Mouse (Mus musculus): Measurements from ENCODE around the gene Fam209. TPM values are rescaled to one million over a fixed set of nuclear protein-coding genes. Genes with fewer than 3 reads are reported as not detected.

Gene Fam209
- total RNA-seq (2014; rRNA removed) = 1.1 and 2.3 TPM in 2 replicates
- polyA plus RNA-seq (2015; fragmentation: Nextera tagmentation; extraction: Ambion mirVana) = 0.23 and 0.50 TPM in 2 replicates

DNA sequence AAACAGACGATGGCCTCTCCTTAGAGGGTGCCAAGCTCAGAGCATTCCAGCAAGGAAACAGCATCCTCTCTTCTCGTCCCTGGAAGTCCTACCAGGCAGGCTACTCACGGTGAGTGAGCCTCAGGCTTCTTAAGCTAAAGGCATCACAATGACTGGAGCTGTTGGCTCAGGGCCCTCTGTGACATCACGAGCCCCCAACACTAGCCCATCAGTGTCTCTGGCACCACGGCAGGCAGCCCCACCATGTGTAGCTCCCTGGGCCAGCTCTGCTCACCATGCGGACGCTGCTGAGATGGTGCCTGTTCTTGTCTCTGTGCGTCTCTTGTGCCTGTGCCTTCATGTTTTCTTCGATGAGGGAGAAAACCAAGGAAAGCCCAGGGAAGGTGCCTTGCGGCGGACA, at the start of gene Fam209:
TSS of gene Fam209 (plus strand) at position 203 of the 400 bp plus-strand sequence.
- ATAC-seq (no peak), DNase-seq (no peak)
- Histone ChIP-seq H3K4me1 (ENCODE audit: insufficient read depth) (no peaks in the 10 kb centered on the region), H3K36me3 (ENCODE audit: insufficient read depth) (peaks cover 27% of the 10 kb centered on the region), H3K4me2 (ENCODE audit: low read depth) (no peak within 1 kb of the TSS), H3K9ac (no peak within 1 kb of the TSS), H3K27me3 (ENCODE audit: insufficient read depth, low read length) (no peaks in the 10 kb centered on the region), H3K27ac (ENCODE audit: low read depth, low read length) (no peak within 1 kb of the TSS), H3K4me3 (ENCODE audit: low read depth, low read length) (no peak within 1 kb of the TSS), H3K9me3 (ENCODE audit: low read length) (no peaks in the 10 kb centered on the region)
- no peak for TF ChIP-seq CTCF (IDR thresholded peaks at IDR 0.05; ENCODE audit: low read depth)
- 60% methylated on average over 11 of the region's 11 CpGs for WGBS

GRCm38 (mm10) chr2:172430609-172431008, 41.7 kb upstream of the Fam209 start:
- no peaks in the 10 kb centered on the region for H3K27me3 ChIP-seq (ENCODE audit: insufficient read depth, low read length)
- no peak for TF ChIP-seq CTCF (IDR thresholded peaks at IDR 0.05; ENCODE audit: low read depth)
- DNase-seq = no peak
- H3K9me3 ChIP-seq (ENCODE audit: low read length) = no peaks in the 10 kb centered on the region
- ATAC-seq = no peak
- H3K4me3 ChIP-seq (ENCODE audit: low read depth, low read length) = no peak overlapping the region
- no peaks in the 10 kb centered on the region for H3K4me1 ChIP-seq (ENCODE audit: insufficient read depth)
- H3K9ac ChIP-seq = no peak overlapping the region
- no peak overlapping the region for H3K27ac ChIP-seq (ENCODE audit: low read depth, low read length)
- no peak overlapping the region for H3K4me2 ChIP-seq (ENCODE audit: low read depth)
- WGBS = 77% methylated on average over 1 of the region's 1 CpGs
- H3K36me3 ChIP-seq (ENCODE audit: insufficient read depth) = no peaks in the 10 kb centered on the region

GRCm38 (mm10) chr2:172433746-172434145, 38.6 kb upstream of the Fam209 start:
- Histone ChIP-seq H3K36me3 (ENCODE audit: insufficient read depth) (no peaks in the 10 kb centered on the region), H3K9ac (no peak overlapping the region), H3K27ac (ENCODE audit: low read depth, low read length) (no peak overlapping the region), H3K27me3 (ENCODE audit: insufficient read depth, low read length) (no peaks in the 10 kb centered on the region), H3K4me1 (ENCODE audit: insufficient read depth) (no peaks in the 10 kb centered on the region), H3K9me3 (ENCODE audit: low read length) (no peaks in the 10 kb centered on the region), H3K4me3 (ENCODE audit: low read depth, low read length) (no peak overlapping the region), H3K4me2 (ENCODE audit: low read depth) (no peak overlapping the region)
- WGBS = 57% methylated on average over 5 of the region's 5 CpGs
- no peak for DNase-seq
- ATAC-seq = no peak
- no peak for TF ChIP-seq CTCF (IDR thresholded peaks at IDR 0.05; ENCODE audit: low read depth)

DNA sequence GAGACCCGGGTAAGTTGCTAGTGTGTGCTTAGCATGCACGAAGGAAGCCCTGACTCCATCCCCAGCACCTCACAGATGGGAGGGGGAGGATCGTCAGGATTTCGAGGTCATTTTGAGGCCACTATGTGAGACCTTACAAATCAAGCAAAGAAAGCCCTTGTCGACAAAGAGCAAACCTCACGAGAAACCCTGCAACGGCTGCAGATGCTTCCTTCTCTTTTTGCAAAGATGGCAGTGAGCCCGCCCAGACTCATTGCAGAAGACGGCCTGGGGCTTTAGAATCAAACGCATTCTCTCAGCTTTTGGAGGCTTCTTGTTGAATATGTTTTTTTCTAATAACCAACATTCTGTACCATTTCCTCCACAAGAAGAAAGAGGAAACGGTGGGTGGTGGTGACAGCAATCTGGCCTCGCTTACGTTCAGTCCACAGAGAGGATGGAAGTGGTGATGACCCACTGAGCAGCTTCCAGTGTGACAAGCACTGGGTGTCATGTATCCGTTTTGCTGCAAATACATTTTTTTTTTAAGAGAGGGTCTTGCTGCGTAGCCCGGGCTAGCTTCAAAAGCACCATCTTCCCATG, 34.9 kb upstream of the Fam209 start:
- WGBS = 73% methylated on average over 16 of the region's 16 CpGs
- no peak for ATAC-seq
- Histone ChIP-seq H3K9me3 (ENCODE audit: low read length) (no peaks in the 10 kb centered on the region), H3K9ac (no peak overlapping the region), H3K4me3 (ENCODE audit: low read depth, low read length) (no peak overlapping the region), H3K27ac (ENCODE audit: low read depth, low read length) (no peak overlapping the region), H3K4me2 (ENCODE audit: low read depth) (no peak overlapping the region), H3K4me1 (ENCODE audit: insufficient read depth) (peaks cover 11% of the 10 kb centered on the region; the same call in 1 of the 2 replicates), H3K36me3 (ENCODE audit: insufficient read depth) (no peaks in the 10 kb centered on the region), H3K27me3 (ENCODE audit: insufficient read depth, low read length) (no peaks in the 10 kb centered on the region)
- no peak for TF ChIP-seq CTCF (IDR thresholded peaks at IDR 0.05; ENCODE audit: low read depth)
- DNase-seq = no peak

DNA sequence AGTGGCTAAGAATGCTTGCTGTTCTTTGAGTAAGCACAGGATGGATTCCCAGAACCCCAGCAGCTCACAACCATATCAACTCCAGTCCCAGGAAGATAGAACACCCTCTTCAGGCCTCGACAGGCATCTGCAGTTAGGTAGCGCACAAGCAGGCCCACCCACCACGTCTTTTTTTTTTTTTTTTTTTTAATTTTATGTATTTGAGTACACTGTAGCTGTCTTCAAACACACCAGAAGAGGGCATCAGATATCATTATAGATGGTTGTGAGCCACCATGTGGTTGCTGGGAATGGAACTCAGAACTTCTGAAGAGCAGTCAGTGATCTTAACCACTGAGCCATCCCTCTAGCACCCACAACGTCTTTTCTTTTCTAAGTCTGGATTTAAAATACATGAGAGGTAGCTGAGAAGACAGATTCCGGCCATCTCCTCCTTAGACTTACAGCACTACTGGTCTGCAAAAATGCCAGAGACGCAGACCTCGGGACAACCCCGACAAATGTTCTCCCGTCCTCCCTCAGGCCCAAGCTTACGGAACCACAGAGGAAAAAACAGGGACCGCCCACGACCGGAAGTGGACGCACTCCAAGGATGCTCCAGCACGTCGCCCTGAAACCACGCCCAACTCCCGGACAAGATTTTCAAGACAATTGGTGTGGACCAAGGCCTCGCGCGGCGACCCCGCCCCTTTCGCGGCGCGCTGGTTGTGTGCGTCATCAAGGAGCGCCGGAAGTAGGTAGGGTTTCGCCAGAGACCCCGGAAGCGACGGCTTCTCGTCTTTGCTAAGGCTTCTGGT, 32.3 kb upstream of the Fam209 start, which contains the start of gene Rtf2:
TSS of gene Rtf2 (plus strand) at position 714 of the 797 bp plus-strand sequence.
- peaks cover 11% of the 10 kb centered on the region; the same call in 1 of the 2 replicates for H3K4me1 ChIP-seq (ENCODE audit: insufficient read depth)
- peak within 1 kb of the TSS; percentile 86 for H3K4me3 ChIP-seq (ENCODE audit: low read depth, low read length)
- DNase-seq = peak; percentile 98
- peaks cover 2% of the 10 kb centered on the region; the same call in 1 of the 2 replicates for H3K36me3 ChIP-seq (ENCODE audit: insufficient read depth)
- no peaks in the 10 kb centered on the region for H3K27me3 ChIP-seq (ENCODE audit: insufficient read depth, low read length)
- H3K9ac ChIP-seq = peak within 1 kb of the TSS; percentile 73
- WGBS = 2% methylated on average over 35 of the region's 35 CpGs
- no peaks in the 10 kb centered on the region for H3K9me3 ChIP-seq (ENCODE audit: low read length)
- peak within 1 kb of the TSS; percentile 66 for H3K4me2 ChIP-seq (ENCODE audit: low read depth)
- TF ChIP-seq CTCF (IDR thresholded peaks at IDR 0.05; ENCODE audit: low read depth) = peak; percentile 50
- peak within 1 kb of the TSS; percentile 51 for H3K27ac ChIP-seq (ENCODE audit: low read depth, low read length)
- ATAC-seq = peak; percentile 95

- Histone ChIP-seq H3K4me1 (ENCODE audit: insufficient read depth) (peaks cover 11% of the 10 kb centered on the region; the same call in 1 of the 2 replicates), H3K9ac (peak overlapping the region; percentile 73), H3K4me3 (ENCODE audit: low read depth, low read length) (peak overlapping the region; percentile 86), H3K36me3 (ENCODE audit: insufficient read depth) (peaks cover 8% of the 10 kb centered on the region), H3K9me3 (ENCODE audit: low read length) (no peaks in the 10 kb centered on the region), H3K4me2 (ENCODE audit: low read depth) (peak overlapping the region; percentile 66), H3K27ac (ENCODE audit: low read depth, low read length) (peak overlapping the region; percentile 51), H3K27me3 (ENCODE audit: insufficient read depth, low read length) (no peaks in the 10 kb centered on the region)
- TF ChIP-seq CTCF (IDR thresholded peaks at IDR 0.05; ENCODE audit: low read depth) = no peak
- DNase-seq (no peak), ATAC-seq (peak; percentile 66)
- WGBS = 2% methylated on average over 21 of the region's 21 CpGs
Observed at GRCm38 (mm10) chr2:172440640-172441005, 31.7 kb upstream of the Fam209 start.

GRCm38 (mm10) chr2:172441176-172441575, 31.1 kb upstream of the Fam209 start:
- peak overlapping the region; percentile 73 for H3K9ac ChIP-seq
- peaks cover 11% of the 10 kb centered on the region; the same call in 1 of the 2 replicates for H3K4me1 ChIP-seq (ENCODE audit: insufficient read depth)
- peak overlapping the region; percentile 86 for H3K4me3 ChIP-seq (ENCODE audit: low read depth, low read length)
- DNase-seq (no peak), ATAC-seq (no peak)
- H3K36me3 ChIP-seq (ENCODE audit: insufficient read depth) = peaks cover 13% of the 10 kb centered on the region
- 31% methylated on average over 6 of the region's 6 CpGs for WGBS
- no peak overlapping the region for H3K27ac ChIP-seq (ENCODE audit: low read depth, low read length)
- no peak for TF ChIP-seq CTCF (IDR thresholded peaks at IDR 0.05; ENCODE audit: low read depth)
- no peaks in the 10 kb centered on the region for H3K9me3 ChIP-seq (ENCODE audit: low read length)
- H3K27me3 ChIP-seq (ENCODE audit: insufficient read depth, low read length) = no peaks in the 10 kb centered on the region
- peak overlapping the region; percentile 66 for H3K4me2 ChIP-seq (ENCODE audit: low read depth)

Measured in forebrain, postnatal 0 days (tissue).